Mouse (Mus musculus): ENCODE measurements around the gene Babam2.

DNA sequence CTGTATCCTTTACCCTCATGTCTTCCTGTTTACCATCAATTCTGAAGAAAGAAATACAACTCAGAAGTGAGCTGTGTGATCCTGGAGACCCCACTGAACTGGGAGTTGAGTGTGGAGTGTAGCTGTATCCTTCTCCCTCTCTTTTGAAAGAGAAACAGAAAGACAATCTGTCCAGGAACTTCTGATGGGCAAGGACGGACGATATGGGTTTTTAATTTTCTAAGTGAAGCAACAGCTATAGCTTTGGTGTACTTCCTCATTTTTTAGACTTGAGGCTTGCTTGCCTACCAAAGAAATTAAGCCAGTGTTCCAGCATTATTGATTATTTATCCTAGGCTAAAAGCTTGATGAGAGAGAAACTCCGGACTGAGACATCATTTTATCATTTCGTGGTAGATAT lies 116.6 kb downstream of the Babam2 start:
- no peak for TF ChIP-seq ZNF384 (IDR thresholded peaks at IDR 0.05; ENCODE audit: low read depth, low read length)
- TF ChIP-seq HCFC1 (IDR thresholded peaks at IDR 0.05; ENCODE audit: borderline replicate concordance, insufficient read depth, low read length), result no peak
- TF ChIP-seq CHD2 (IDR thresholded peaks at IDR 0.05; ENCODE audit: low read depth, low read length), result no peak
- no peak for TF ChIP-seq ZC3H11A (IDR thresholded peaks at IDR 0.05; ENCODE audit: borderline replicate concordance, low read depth, low read length)

Data from ES-E14 (cell line).